Mouse (Mus musculus) midbrain, postnatal 0 days (tissue): Measurements from ENCODE around the gene Clstn3. TPM values are rescaled to one million over a fixed set of nuclear protein-coding genes. Genes with fewer than 3 reads are reported as not detected.

ENCODE experiments used
- ATAC-seq: fragments of 200-750 bp; cut with Nextera tagmentation; 2 replicates; pipeline ENCODE4 v1.8.0; 2017; ENCODE audit warnings: moderate number of reproducible peaks, mild to moderate bottlenecking, moderate TSS enrichment, moderate library complexity; ENCODE audit not compliant: low FRiP score
- DNase-seq: peaks from one replicate; pipeline ENCODE4 v3.0.0-alpha.2; 2015; ENCODE audit warnings: low spot score
- H3K27ac ChIP-seq: fragments of 300-500 bp; sonication (generic); 2 replicates; pipeline ENCODE4 v1.5.1; 2014; ENCODE audit warnings: low read depth, mild to moderate bottlenecking, low read length, mixed read lengths
- H3K27me3 ChIP-seq: fragments of 300-500 bp; sonication (generic); 2 replicates; pipeline ENCODE4 v1.6.1; 2014; ENCODE audit warnings: low read length, control low read depth, mixed read lengths; ENCODE audit not compliant: insufficient read depth
- H3K36me3 ChIP-seq: fragments of 300-500 bp; sonication (generic); 2 replicates; pipeline ENCODE4 v1.6.1; 2014; ENCODE audit warnings: low read length, control low read depth, mixed read lengths; ENCODE audit not compliant: insufficient read depth
- H3K4me1 ChIP-seq: fragments of 300-500 bp; sonication (generic); 2 replicates; pipeline ENCODE4 v1.6.1; 2014; ENCODE audit warnings: mild to moderate bottlenecking, control low read depth, antibody characterized with exemption, low read length, mixed read lengths; ENCODE audit not compliant: insufficient read depth
- H3K4me2 ChIP-seq: fragments of 300-500 bp; sonication (generic); 2 replicates; pipeline ENCODE4 v1.6.1; 2014; ENCODE audit warnings: low read depth, mild to moderate bottlenecking, low read length, mixed read lengths; ENCODE audit not compliant: poor library complexity, severe bottlenecking
- H3K4me3 ChIP-seq: fragments of 300-500 bp; sonication (generic); 2 replicates; pipeline ENCODE4 v1.5.1; 2014; ENCODE audit warnings: low read depth, mild to moderate bottlenecking, low read length, moderate library complexity
- H3K9ac ChIP-seq: fragments of 300-500 bp; sonication (generic); replicated peaks from 2 replicates; pipeline ENCODE4 v1.6.1; 2014; ENCODE audit warnings: mild to moderate bottlenecking, low read length, moderate library complexity, mixed read lengths; ENCODE audit not compliant: poor library complexity, severe bottlenecking
- H3K9me3 ChIP-seq: fragments of 300-500 bp; sonication (generic); 2 replicates; pipeline ENCODE4 v1.6.1; 2016; ENCODE audit warnings: low read length, control low read depth
- CTCF ChIP-seq: IDR thresholded peaks from 2 replicates; pipeline ENCODE4 v1.5.1; 2016; ENCODE audit warnings: antibody characterized with exemption, mild to moderate bottlenecking
- WGBS: fragments of 180-500 bp; shearing (Covaris S2); extraction: QIAGEN DNeasy Blood & Tissue Kit; methylation state at CpG from one replicate; pipeline ENCODE4 v1.1.7; 2014; 5-methylcytosine and 5-hydroxymethylcytosine counted together
- polyA plus RNA-seq: library from polyadenylated mRNA; unstranded; fragments of >200 nt; fragmentation: Nextera tagmentation; extraction: Ambion mirVana; gene quantifications from 2 replicates; pipeline ENCODE4 v1.2.1, GENCODE M21; 2015
- total RNA-seq: library from RNA; depleted of rRNA; stranded (reverse); fragments of >200 nt; gene quantifications from 2 replicates; pipeline ENCODE4 v1.2.3, GENCODE M21; 2014

Clstn3 gene
- total and polyA plus RNA-seq, 2 experiments from 2014 or later = 205 to 315 TPM

DNA sequence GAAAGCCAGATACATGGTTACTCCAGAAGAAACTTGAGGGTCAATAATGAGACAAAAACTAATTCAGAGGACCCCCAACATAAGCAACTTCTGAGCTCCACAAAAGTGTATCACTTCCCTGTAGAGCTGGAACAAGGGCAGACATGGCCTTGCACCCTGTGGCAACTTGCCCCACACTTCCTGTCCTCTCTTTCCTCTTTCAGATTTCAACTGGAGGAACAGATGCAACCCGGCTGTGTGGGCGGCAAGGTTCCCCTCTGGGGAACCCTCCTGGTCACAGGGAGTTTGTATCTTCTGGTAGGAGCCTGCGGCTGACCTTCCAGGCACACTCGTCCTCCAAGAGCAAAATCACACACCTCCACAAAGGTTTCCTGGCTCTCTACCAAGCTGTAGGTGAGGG, 40.4 kb upstream of the Clstn3 start:
- no peak overlapping the region for H3K9ac ChIP-seq
- no peaks in the 10 kb centered on the region for H3K9me3 ChIP-seq
- WGBS = 75% methylated on average over 4 of the region's 4 CpGs
- no peaks in the 10 kb centered on the region for H3K36me3 ChIP-seq
- no peaks in the 10 kb centered on the region for H3K27me3 ChIP-seq
- H3K27ac ChIP-seq = no peak overlapping the region
- no peak for TF ChIP-seq CTCF
- DNase-seq (no peak), ATAC-seq (no peak)
- H3K4me2 ChIP-seq = no peak overlapping the region
- no peaks in the 10 kb centered on the region for H3K4me1 ChIP-seq
- H3K4me3 ChIP-seq = no peak overlapping the region

DNA sequence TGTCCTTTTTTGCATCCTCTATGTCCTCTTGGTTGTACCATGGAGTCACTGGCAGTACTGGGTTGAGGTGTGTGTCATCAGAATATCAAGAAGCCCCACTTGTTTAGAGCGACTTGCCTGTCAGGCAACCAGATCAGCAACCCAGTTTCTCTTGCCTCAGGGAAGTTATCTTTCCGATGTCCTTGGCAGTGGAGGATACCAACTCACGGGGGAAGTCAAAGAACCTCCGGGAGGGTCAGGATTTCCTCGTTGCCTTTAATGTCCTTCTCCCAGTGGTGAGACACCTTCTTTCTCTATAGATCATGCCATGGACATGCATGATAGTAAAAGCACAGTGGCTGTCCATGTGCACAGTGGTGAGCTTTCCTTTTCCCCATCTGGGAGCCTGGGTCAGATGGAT, 37.4 kb upstream of the Clstn3 start:
- 92% methylated on average over 5 of the region's 5 CpGs for WGBS
- Histone ChIP-seq H3K36me3 (no peaks in the 10 kb centered on the region), H3K27ac (no peak overlapping the region), H3K4me2 (no peak overlapping the region), H3K4me3 (no peak overlapping the region), H3K4me1 (no peaks in the 10 kb centered on the region), H3K27me3 (no peaks in the 10 kb centered on the region), H3K9me3 (no peaks in the 10 kb centered on the region), H3K9ac (no peak overlapping the region)
- TF ChIP-seq CTCF = no peak
- no peak for DNase-seq
- no peak for ATAC-seq

GRCm38 (mm10) chr6:124501473-124501872, 36.9 kb upstream of the Clstn3 start:
- Histone ChIP-seq H3K9ac (no peak overlapping the region), H3K36me3 (no peaks in the 10 kb centered on the region), H3K27me3 (no peaks in the 10 kb centered on the region), H3K4me1 (no peaks in the 10 kb centered on the region), H3K4me3 (no peak overlapping the region), H3K9me3 (no peaks in the 10 kb centered on the region), H3K4me2 (no peak overlapping the region), H3K27ac (no peak overlapping the region)
- 77% methylated on average over 4 of the region's 4 CpGs for WGBS
- TF ChIP-seq CTCF = no peak
- ATAC-seq (no peak), DNase-seq (no peak)

DNA sequence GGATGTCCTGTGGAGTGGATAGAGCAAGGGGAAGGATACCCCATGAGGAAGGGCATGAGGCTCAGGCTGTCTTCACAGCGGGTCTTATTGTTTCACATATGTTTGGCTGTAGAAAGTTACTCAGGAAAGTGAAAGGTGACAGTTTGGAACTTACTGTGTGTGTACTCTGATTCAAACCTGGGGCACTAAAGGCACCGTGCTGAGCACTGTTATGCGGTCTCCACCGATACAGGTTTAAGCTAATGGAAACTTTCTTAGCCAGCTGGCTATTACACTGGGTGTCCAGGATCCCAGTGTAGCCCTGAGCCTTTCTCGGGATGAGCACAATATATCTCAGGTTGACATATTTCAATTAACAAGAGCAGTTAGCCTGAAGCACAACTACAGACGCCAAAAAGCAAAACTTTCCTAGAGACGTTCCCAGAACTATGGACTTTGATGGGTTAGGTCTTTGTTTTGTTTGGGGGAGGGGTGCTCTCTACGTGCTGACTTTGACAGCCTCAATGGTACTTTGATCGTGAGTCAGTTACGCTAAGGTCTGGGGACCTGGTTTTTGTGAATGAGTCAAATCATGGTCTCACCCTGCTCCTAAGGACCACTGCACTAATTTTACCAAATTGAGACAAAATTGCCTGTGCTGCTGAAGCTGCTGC, 35.4 kb upstream of the Clstn3 start:
- TF ChIP-seq CTCF = no peak
- H3K4me1 ChIP-seq = no peaks in the 10 kb centered on the region
- H3K4me2 ChIP-seq = no peak overlapping the region
- 50% methylated on average over 10 of the region's 10 CpGs for WGBS
- H3K27ac ChIP-seq = no peak overlapping the region
- no peaks in the 10 kb centered on the region for H3K36me3 ChIP-seq
- no peak overlapping the region for H3K9ac ChIP-seq
- ATAC-seq (no peak), DNase-seq (no peak)
- H3K9me3 ChIP-seq = no peaks in the 10 kb centered on the region
- no peak overlapping the region for H3K4me3 ChIP-seq
- no peaks in the 10 kb centered on the region for H3K27me3 ChIP-seq

DNA sequence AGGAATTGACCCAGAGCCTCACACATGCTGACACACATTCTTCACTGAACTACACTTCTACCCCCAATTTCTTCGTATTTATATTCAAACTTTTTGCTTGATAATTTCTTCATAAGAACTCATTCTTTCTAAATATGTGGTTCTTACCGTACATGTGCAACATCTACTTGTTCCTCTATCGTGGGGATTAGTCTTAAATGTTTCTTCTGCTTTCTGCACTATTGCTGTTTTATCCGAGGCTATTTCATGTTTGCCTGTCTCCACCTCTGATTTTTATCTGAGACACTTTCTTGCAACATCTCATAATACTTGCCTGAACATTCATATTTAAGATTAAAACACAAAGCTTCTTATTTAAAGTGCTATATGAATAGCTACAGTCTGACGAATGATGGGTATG, 31.5 kb upstream of the Clstn3 start:
- Histone ChIP-seq H3K4me3 (no peak overlapping the region), H3K27me3 (no peaks in the 10 kb centered on the region), H3K4me1 (no peaks in the 10 kb centered on the region), H3K9me3 (no peaks in the 10 kb centered on the region), H3K4me2 (no peak overlapping the region), H3K27ac (no peak overlapping the region), H3K9ac (no peak overlapping the region), H3K36me3 (no peaks in the 10 kb centered on the region)
- ATAC-seq (no peak), DNase-seq (no peak)
- 89% methylated on average over 5 of the region's 5 CpGs for WGBS
- TF ChIP-seq CTCF = no peak

- Histone ChIP-seq H3K9ac (no peak overlapping the region), H3K9me3 (no peaks in the 10 kb centered on the region), H3K27me3 (no peaks in the 10 kb centered on the region), H3K4me3 (no peak overlapping the region), H3K36me3 (no peaks in the 10 kb centered on the region), H3K4me1 (no peaks in the 10 kb centered on the region), H3K4me2 (no peak overlapping the region), H3K27ac (no peak overlapping the region)
- DNase-seq (no peak), ATAC-seq (no peak)
- no peak for TF ChIP-seq CTCF
- 87% methylated on average over 5 of the region's 5 CpGs for WGBS
Measured at GRCm38 (mm10) chr6:124493886-124494285, 29.3 kb upstream of the Clstn3 start.
